Mouse (Mus musculus) hindbrain, embryonic 10.5 days (tissue): ENCODE results near the gene Chst13. TPM values are rescaled to one million over a fixed set of nuclear protein-coding genes. Genes with fewer than 3 reads are reported as not detected.

ENCODE experiments used
- DNase-seq: peaks from one replicate; pipeline ENCODE4 v3.0.0-alpha.2; 2017; ENCODE audit warnings: low spot score
- H3K27ac ChIP-seq: fragments of 300-500 bp; sonication (generic); 2 replicates; pipeline ENCODE4 v1.5.1; 2016; ENCODE audit warnings: mild to moderate bottlenecking, moderate library complexity
- H3K27me3 ChIP-seq: fragments of 300-500 bp; sonication (generic); 2 replicates; pipeline ENCODE4 v1.6.1; 2016; ENCODE audit warnings: mild to moderate bottlenecking; ENCODE audit not compliant: poor library complexity, insufficient read depth, severe bottlenecking
- H3K36me3 ChIP-seq: fragments of 300-500 bp; sonication (generic); 2 replicates; pipeline ENCODE4 v1.6.1; 2016; ENCODE audit warnings: mild to moderate bottlenecking, moderate library complexity
- H3K4me1 ChIP-seq: fragments of 300-500 bp; sonication (generic); replicated peaks from 2 replicates; pipeline ENCODE4 v1.6.1; 2016; ENCODE audit warnings: mild to moderate bottlenecking
- H3K4me3 ChIP-seq: fragments of 300-500 bp; sonication (generic); 2 replicates; pipeline ENCODE4 v1.5.1; 2016; ENCODE audit warnings: mild to moderate bottlenecking, moderate library complexity
- H3K9me3 ChIP-seq: fragments of 300-500 bp; sonication (generic); 2 replicates; pipeline ENCODE4 v1.6.1; 2016; ENCODE audit warnings: mild to moderate bottlenecking, moderate library complexity
- WGBS: fragments of 180-500 bp; shearing (Covaris S2); methylation state at CpG from one replicate; pipeline ENCODE4 v1.1.7; 2016; 5-methylcytosine and 5-hydroxymethylcytosine counted together
- polyA plus RNA-seq: library from polyadenylated mRNA; unstranded; fragments of >200 nt; fragmentation: Nextera tagmentation; extraction: Ambion mirVana; gene quantifications from 2 replicates; pipeline ENCODE4 v1.2.1, GENCODE M21; 2016

Chst13 gene
- polyA plus RNA-seq, 1 experiment from 2014 or later: not detected

DNA sequence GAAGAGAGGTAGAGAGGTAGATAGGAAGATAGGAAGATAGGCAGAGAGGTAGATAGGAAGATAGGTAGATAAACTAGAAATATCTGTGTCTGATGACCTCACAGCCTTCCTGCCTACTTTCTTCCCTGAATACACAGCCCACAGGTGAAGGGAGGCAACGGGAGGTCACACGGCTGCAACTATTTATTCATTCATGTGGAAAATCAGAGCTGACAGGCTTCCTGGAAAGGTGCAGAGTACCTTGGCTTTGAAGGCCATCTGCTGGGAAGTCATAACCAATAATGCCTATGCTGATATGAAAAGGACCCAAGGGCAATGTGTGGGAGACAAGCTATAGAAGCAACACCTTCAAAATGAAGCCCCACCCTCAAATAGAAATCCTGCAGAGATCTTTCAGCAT, 17.4 kb upstream of the Chst13 start:
- no peaks in the 10 kb centered on the region for H3K4me1 ChIP-seq
- 82% methylated on average over 2 of the region's 2 CpGs for whole genome bisulfite sequencing
- DNase-seq: no peak
- H3K36me3 ChIP-seq: no peaks in the 10 kb centered on the region
- no peak overlapping the region for H3K27ac ChIP-seq
- no peak overlapping the region for H3K4me3 ChIP-seq
- H3K27me3 ChIP-seq: no peaks in the 10 kb centered on the region
- H3K9me3 ChIP-seq: no peaks in the 10 kb centered on the region

GRCm38 (mm10) chr6:90334244-90334643, 9.3 kb upstream of the Chst13 start:
- Histone ChIP-seq H3K27ac (no peak overlapping the region), H3K4me3 (no peak overlapping the region), H3K4me1 (no peaks in the 10 kb centered on the region), H3K9me3 (no peaks in the 10 kb centered on the region), H3K27me3 (no peaks in the 10 kb centered on the region), H3K36me3 (no peaks in the 10 kb centered on the region)
- WGBS: 87% methylated on average over 3 of the region's 3 CpGs
- no peak for DNase-seq

DNA sequence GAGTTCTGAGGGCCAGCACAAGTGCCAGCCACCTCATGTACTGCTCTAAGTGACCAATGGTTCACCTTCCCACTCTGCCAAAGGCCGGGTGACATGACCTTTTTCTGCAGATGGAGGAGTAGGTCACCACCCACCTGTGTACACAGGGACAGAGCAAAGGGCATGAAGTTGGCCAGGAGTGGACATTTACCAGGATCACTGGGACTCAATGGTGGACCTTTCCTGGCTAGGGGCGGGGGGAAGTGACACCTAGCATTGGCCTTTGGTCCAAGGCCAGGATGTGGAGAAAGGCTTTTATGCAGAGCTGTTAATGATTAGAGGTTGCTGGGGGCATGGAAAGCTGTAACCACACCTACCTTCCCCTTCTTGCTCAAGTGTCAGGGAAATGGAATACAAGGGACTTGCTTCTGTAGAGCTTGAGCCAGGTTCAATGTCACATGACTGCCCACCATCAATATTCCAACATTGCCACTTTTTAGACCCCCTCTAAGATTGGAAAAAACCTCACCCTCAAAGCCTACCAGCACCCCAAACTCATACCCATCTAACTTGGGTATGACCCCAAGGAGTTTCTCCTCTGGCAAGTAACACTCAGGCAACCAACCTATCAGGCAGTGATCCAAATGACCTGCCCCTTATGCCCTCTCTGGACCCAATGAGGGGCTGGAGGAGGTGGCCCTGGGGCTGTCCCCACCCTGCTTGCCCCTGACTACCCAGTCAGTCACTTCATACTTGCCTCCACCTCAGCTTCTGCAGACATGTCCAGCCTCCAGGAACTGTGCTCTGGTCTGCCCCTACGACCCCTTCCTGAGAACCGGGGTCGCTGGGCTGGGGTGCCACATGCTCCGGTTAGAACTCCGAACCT, 7.8 kb upstream of the Chst13 start, which contains the start of gene Uroc1:
TSS of gene Uroc1 (plus strand) at position 724 of the 865 bp plus-strand sequence.
- H3K36me3 ChIP-seq: no peaks in the 10 kb centered on the region
- no peak within 1 kb of the TSS for H3K4me3 ChIP-seq
- DNase-seq: no peak

DNA sequence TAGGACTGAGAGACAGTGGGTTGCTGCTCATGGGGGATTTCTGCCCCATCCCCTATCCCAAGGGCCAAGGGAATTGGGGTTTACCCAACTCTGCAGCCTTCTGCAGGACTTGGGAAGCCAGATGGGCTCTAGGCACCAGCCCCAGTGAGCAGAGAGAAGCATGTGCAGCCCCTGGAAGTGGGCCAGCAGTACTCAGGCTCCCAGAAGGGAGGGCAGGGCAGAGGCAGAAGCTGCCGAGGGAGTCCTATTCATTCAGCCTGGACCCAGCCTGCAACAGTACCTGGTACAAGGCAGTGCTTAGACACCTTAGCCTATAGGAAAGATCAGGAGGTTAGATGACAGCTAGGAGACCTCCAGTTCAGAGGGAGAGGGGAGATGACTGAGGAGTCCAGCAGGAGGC, 5.0 kb upstream of the Chst13 start:
- Histone ChIP-seq H3K4me3 (no peak overlapping the region), H3K9me3 (no peaks in the 10 kb centered on the region), H3K4me1 (peaks cover 3% of the 10 kb centered on the region), H3K27me3 (peaks cover 12% of the 10 kb centered on the region), H3K27ac (no peak overlapping the region), H3K36me3 (no peaks in the 10 kb centered on the region)
- no peak for DNase-seq
- WGBS: 57% methylated on average over 1 of the region's 1 CpGs

More for the DNA sequence above, 7.8 kb upstream of the Chst13 start, which contains the start of gene Uroc1:
- H3K4me1 ChIP-seq: no peaks in the 10 kb centered on the region
- no peak within 1 kb of the TSS for H3K27ac ChIP-seq
- no peaks in the 10 kb centered on the region for H3K27me3 ChIP-seq
- no peaks in the 10 kb centered on the region for H3K9me3 ChIP-seq
- WGBS: 83% methylated on average over 7 of the region's 7 CpGs

DNA sequence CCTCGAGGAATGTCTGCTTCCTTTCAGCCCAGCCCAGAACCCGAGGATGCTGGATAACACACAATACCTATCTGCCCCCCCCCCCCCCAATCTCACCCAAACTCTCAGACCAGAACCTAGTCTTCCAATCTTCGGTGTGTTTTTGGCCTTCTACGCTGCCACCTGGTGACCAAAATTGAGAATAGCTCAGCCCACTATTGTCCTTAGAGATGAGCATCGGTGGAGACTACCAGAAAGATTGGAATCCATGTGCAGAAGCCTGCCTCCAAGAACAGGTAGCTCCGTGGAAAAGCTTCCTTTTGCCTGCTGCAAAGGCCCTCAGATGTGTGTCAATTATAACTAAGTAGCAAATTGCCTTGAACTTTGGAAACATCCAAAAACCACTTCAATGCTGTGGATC, 2.7 kb upstream of the Chst13 start:
- Histone ChIP-seq H3K27ac (no peak overlapping the region), H3K4me1 (peaks cover 5% of the 10 kb centered on the region), H3K4me3 (no peak overlapping the region), H3K36me3 (no peaks in the 10 kb centered on the region), H3K27me3 (peaks cover 14% of the 10 kb centered on the region), H3K9me3 (no peaks in the 10 kb centered on the region)
- peak; percentile 17 for DNase-seq
- 27% methylated on average over 6 of the region's 6 CpGs for WGBS

DNA sequence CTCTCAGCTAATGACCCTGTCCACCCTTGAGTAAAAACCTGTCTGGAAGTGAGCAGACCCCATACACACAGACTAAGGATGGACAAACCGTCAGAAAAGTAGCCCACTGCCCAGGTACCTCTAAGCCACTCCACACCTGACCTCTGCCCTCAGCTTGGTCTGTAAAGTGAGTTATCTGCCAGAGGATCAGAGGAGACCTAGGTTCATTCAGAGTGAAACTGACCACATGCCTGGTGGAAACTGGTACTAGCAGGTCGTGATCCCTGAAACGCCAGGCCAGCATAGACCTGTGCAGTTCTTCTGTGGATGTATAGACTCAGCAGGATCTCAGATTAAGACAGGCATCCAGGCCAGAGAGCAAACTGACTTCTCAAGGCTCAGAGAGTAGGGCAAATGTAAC, 522 bp downstream of the Chst13 start:
- DNase-seq: no peak
- H3K4me3 ChIP-seq: no peak overlapping the region
- WGBS: 70% methylated on average over 3 of the region's 3 CpGs
- H3K9me3 ChIP-seq: no peaks in the 10 kb centered on the region
- H3K4me1 ChIP-seq: peaks cover 9% of the 10 kb centered on the region
- H3K27me3 ChIP-seq: peaks cover 14% of the 10 kb centered on the region
- no peaks in the 10 kb centered on the region for H3K36me3 ChIP-seq
- no peak overlapping the region for H3K27ac ChIP-seq

- DNase-seq: no peak
- WGBS: 74% methylated on average over 3 of the region's 3 CpGs
- Histone ChIP-seq H3K27me3 (peaks cover 14% of the 10 kb centered on the region), H3K27ac (no peak overlapping the region), H3K9me3 (no peaks in the 10 kb centered on the region), H3K4me1 (peaks cover 9% of the 10 kb centered on the region), H3K36me3 (no peaks in the 10 kb centered on the region), H3K4me3 (no peak overlapping the region)
Observed at GRCm38 (mm10) chr6:90324026-90324425, 959 bp downstream of the Chst13 start.

- H3K36me3 ChIP-seq: no peaks in the 10 kb centered on the region
- H3K4me1 ChIP-seq: peaks cover 9% of the 10 kb centered on the region
- no peak overlapping the region for H3K4me3 ChIP-seq
- no peaks in the 10 kb centered on the region for H3K9me3 ChIP-seq
- DNase-seq: no peak
- H3K27ac ChIP-seq: no peak overlapping the region
- 52% methylated on average over 4 of the region's 4 CpGs for WGBS
- peaks cover 10% of the 10 kb centered on the region for H3K27me3 ChIP-seq
Observed at GRCm38 (mm10) chr6:90321811-90322210, 3.2 kb downstream of the Chst13 start.

DNA sequence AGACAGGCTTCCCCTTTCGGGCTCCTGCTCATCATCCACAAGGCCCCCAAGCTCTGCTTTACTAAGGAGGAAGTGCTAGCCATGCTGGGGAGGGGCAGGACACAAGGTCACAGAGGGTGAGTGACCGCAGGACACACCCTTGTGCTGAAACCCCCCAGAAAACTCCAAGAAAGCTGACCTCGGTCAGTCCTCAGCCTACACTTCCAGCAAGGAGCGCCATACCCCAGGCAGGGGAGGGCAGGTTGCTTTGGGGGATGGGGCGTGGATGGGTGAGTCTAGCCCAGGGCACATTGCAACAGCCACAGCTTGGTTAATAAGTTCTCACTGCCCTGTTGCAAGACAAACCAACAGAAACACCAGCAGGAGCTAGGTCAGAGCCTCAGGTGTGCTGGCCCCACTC, 4.6 kb downstream of the Chst13 start:
- Histone ChIP-seq H3K4me3 (no peak overlapping the region), H3K27me3 (peaks cover 7% of the 10 kb centered on the region), H3K9me3 (no peaks in the 10 kb centered on the region), H3K36me3 (no peaks in the 10 kb centered on the region), H3K4me1 (peaks cover 9% of the 10 kb centered on the region), H3K27ac (no peak overlapping the region)
- 82% methylated on average over 5 of the region's 5 CpGs for WGBS
- no peak for DNase-seq

DNA sequence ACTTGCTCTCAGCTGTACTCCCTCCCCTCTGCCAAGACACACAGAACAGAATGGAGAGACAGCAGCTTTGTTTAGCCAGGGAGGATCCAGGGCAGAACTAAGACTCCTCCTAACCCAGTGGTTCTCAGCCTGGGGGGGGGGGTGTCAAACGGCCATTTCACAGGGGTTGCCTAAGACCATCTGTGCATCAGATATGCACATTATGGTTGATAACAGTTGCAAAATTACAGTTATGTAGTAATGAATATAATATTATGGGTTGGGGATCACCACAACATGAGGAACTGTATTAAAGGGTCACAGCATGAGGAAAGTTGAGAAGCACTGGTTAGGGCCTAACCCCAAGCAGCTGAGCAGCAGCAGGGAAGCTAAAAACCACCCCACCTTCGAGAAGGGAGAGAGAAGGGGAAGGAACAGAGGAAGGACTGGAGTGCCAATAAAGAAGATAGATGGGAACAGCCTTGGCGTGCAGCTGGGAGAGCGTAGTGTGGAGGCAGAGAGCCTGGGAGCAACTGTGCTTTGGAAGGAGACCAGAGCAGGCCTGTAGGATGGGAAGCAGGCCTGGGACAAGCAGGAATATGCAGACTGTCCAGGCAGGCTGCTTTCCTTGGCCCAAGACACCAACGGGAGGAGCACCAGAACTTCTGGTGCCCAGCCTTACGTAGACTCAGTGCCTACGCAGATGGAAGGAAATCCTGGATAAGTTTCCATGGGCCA, 5.4 kb downstream of the Chst13 start:
- 83% methylated on average over 7 of the region's 7 CpGs for WGBS
- H3K9me3 ChIP-seq: no peaks in the 10 kb centered on the region

DNA sequence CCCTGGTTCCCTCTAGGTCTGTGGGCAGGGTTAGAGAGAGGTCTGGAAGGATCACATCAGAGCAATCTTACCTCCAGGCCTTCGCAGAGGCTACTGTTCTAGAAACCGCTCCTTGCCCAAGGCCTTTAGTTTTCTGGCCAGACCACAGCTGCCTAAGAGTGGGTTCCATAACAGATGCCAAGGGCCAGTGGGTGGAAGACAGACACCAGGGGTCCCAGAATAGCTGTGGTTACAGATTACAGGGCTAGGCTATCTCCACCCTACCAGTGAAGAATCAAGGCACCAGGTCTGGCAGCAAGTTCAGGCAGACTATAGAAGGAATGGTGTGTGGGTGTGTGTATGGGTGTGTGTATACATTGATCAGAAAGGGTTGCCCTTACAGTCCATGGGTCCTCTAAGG, 6.0 kb downstream of the Chst13 start:
- WGBS: 92% methylated on average over 2 of the region's 2 CpGs
- H3K27ac ChIP-seq: no peak overlapping the region
- no peaks in the 10 kb centered on the region for H3K36me3 ChIP-seq
- H3K27me3 ChIP-seq: no peaks in the 10 kb centered on the region
- H3K4me3 ChIP-seq: no peak overlapping the region
- 0 out of 2 replicates have a peak, but pooled peaks cover 4% of the 10 kb centered on the region for H3K4me1 ChIP-seq
- no peak for DNase-seq
- H3K9me3 ChIP-seq: no peaks in the 10 kb centered on the region

More for the DNA sequence above, 5.4 kb downstream of the Chst13 start:
- H3K27ac ChIP-seq: no peak overlapping the region
- H3K27me3 ChIP-seq: no peaks in the 10 kb centered on the region
- no peak overlapping the region for H3K4me3 ChIP-seq
- H3K36me3 ChIP-seq: no peaks in the 10 kb centered on the region
- 0 out of 2 replicates have a peak, but pooled peaks cover 4% of the 10 kb centered on the region for H3K4me1 ChIP-seq
- DNase-seq: no peak

- Histone ChIP-seq H3K4me1 (0 out of 2 replicates have a peak, but pooled peaks cover 4% of the 10 kb centered on the region), H3K4me3 (no peak overlapping the region), H3K36me3 (no peaks in the 10 kb centered on the region), H3K27me3 (no peaks in the 10 kb centered on the region), H3K9me3 (no peaks in the 10 kb centered on the region), H3K27ac (no peak overlapping the region)
- 84% methylated on average over 2 of the region's 2 CpGs for WGBS
- DNase-seq: no peak
Observed at GRCm38 (mm10) chr6:90317510-90318258, 7.3 kb downstream of the Chst13 start.
